Mouse (Mus musculus): ENCODE measurements around the gene Tle1. TPM values are rescaled to one million over a fixed set of nuclear protein-coding genes. Genes with fewer than 3 reads are reported as not detected.
A peak's percentile ranks its signal among the peaks of the same experiment; 100 is the strongest.

Gene Tle1
- total and polyA plus RNA-seq, 3 experiments = 8.2 to 9.5 (median 8.8) TPM

- no peak overlapping the region for H3K4me3 ChIP-seq
- H3K79me2 ChIP-seq (replicated peaks; ENCODE audit: control insufficient read depth, insufficient read depth, low read length) = no peaks in the 10 kb centered on the region
- intact Hi-C loops (cut with DNase I) = no loop called here
- no peak overlapping the region for H3K9ac ChIP-seq (ENCODE audit: low read depth, low read length)
- H3K36me3 ChIP-seq (ENCODE audit: control insufficient read depth, insufficient read depth, low read length) = no peaks in the 10 kb centered on the region; the same call in 1 of the 2 replicates
- 63% methylated on average over 2 of the region's 2 CpGs for WGBS
- peaks cover 2% of the 10 kb centered on the region; the same call in 1 of the 2 replicates for H3K27me3 ChIP-seq (ENCODE audit: control insufficient read depth, insufficient read depth, low read length)
- H3K4me1 ChIP-seq (ENCODE audit: control insufficient read depth, insufficient read depth, low read length) = no peaks in the 10 kb centered on the region; the same call in 1 of the 2 replicates
- no peak overlapping the region for H3K27ac ChIP-seq
- TF ChIP-seq CTCF (IDR thresholded peaks at IDR 0.05) (no peak), POLR2A (IDR thresholded peaks at IDR 0.05; ENCODE audit: insufficient read depth, low read depth, low read length) (no peak), EP300 (IDR thresholded peaks at IDR 0.05; ENCODE audit: insufficient read depth, low read depth, low read length) (no peak)
- DNase-seq = no peak
Observed at GRCm38 (mm10) chr4:72167761-72168229, 32.9 kb downstream of the Tle1 start.

- Histone ChIP-seq H3K27ac (no peak overlapping the region), H3K79me2 (replicated peaks; ENCODE audit: control insufficient read depth, insufficient read depth, low read length) (no peaks in the 10 kb centered on the region), H3K9ac (ENCODE audit: low read depth, low read length) (no peak overlapping the region), H3K27me3 (ENCODE audit: control insufficient read depth, insufficient read depth, low read length) (peaks cover 2% of the 10 kb centered on the region; the same call in 1 of the 2 replicates), H3K4me3 (no peak overlapping the region), H3K4me1 (ENCODE audit: control insufficient read depth, insufficient read depth, low read length) (no peaks in the 10 kb centered on the region; the same call in 1 of the 2 replicates), H3K36me3 (ENCODE audit: control insufficient read depth, insufficient read depth, low read length) (no peaks in the 10 kb centered on the region; the same call in 1 of the 2 replicates)
- intact Hi-C loops (cut with DNase I) = no loop called here
- DNase-seq = no peak
- TF ChIP-seq EP300 (IDR thresholded peaks at IDR 0.05; ENCODE audit: insufficient read depth, low read depth, low read length) = no peak
- TF ChIP-seq POLR2A (IDR thresholded peaks at IDR 0.05; ENCODE audit: insufficient read depth, low read depth, low read length) = no peak
- TF ChIP-seq CTCF (IDR thresholded peaks at IDR 0.05) = no peak
- 95% methylated on average over 3 of the region's 3 CpGs for WGBS
Observed at GRCm38 (mm10) chr4:72167171-72167570, 33.5 kb downstream of the Tle1 start.

GRCm38 (mm10) chr4:72166561-72166960, 34.2 kb downstream of the Tle1 start:
- no peak overlapping the region for H3K9ac ChIP-seq (ENCODE audit: low read depth, low read length)
- H3K4me1 ChIP-seq (ENCODE audit: control insufficient read depth, insufficient read depth, low read length) = no peaks in the 10 kb centered on the region; the same call in 1 of the 2 replicates
- H3K27ac ChIP-seq = no peak overlapping the region
- peaks cover 2% of the 10 kb centered on the region; the same call in 1 of the 2 replicates for H3K27me3 ChIP-seq (ENCODE audit: control insufficient read depth, insufficient read depth, low read length)
- no peak for DNase-seq
- no peaks in the 10 kb centered on the region; the same call in none of the 2 replicates for H3K36me3 ChIP-seq (ENCODE audit: control insufficient read depth, insufficient read depth, low read length)
- no peaks in the 10 kb centered on the region for H3K79me2 ChIP-seq (replicated peaks; ENCODE audit: control insufficient read depth, insufficient read depth, low read length)
- intact Hi-C loops (cut with DNase I) = no loop called here
- H3K4me3 ChIP-seq = no peak overlapping the region
- TF ChIP-seq POLR2A (IDR thresholded peaks at IDR 0.05; ENCODE audit: insufficient read depth, low read depth, low read length) (no peak), CTCF (IDR thresholded peaks at IDR 0.05) (no peak)
- WGBS = 95% methylated on average over 2 of the region's 2 CpGs

- whole genome bisulfite sequencing = 96% methylated on average over 9 of the region's 9 CpGs
- Histone ChIP-seq H3K9ac (ENCODE audit: low read depth, low read length) (no peak overlapping the region), H3K79me2 (replicated peaks; ENCODE audit: control insufficient read depth, insufficient read depth, low read length) (no peaks in the 10 kb centered on the region), H3K4me3 (no peak overlapping the region), H3K36me3 (ENCODE audit: control insufficient read depth, insufficient read depth, low read length) (no peaks in the 10 kb centered on the region; the same call in none of the 2 replicates), H3K4me1 (ENCODE audit: control insufficient read depth, insufficient read depth, low read length) (no peaks in the 10 kb centered on the region; the same call in 1 of the 2 replicates), H3K27me3 (ENCODE audit: control insufficient read depth, insufficient read depth, low read length) (peaks cover 2% of the 10 kb centered on the region; the same call in 1 of the 2 replicates), H3K27ac (no peak overlapping the region)
- intact Hi-C loops (cut with DNase I) = no loop called here
- TF ChIP-seq CTCF (IDR thresholded peaks at IDR 0.05) (no peak), POLR2A (IDR thresholded peaks at IDR 0.05; ENCODE audit: insufficient read depth, low read depth, low read length) (no peak), EP300 (IDR thresholded peaks at IDR 0.05; ENCODE audit: insufficient read depth, low read depth, low read length) (no peak)
- DNase-seq = peak in 1 of 2 experiments; percentile 5
Observed at GRCm38 (mm10) chr4:72165765-72166164, 35.0 kb downstream of the Tle1 start.

- H3K79me2 ChIP-seq (replicated peaks; ENCODE audit: control insufficient read depth, insufficient read depth, low read length) = no peaks in the 10 kb centered on the region
- no peaks in the 10 kb centered on the region for H3K27me3 ChIP-seq (ENCODE audit: control insufficient read depth, insufficient read depth, low read length)
- no peak for DNase-seq
- 92% methylated on average over 4 of the region's 4 CpGs for WGBS
- intact Hi-C loops (cut with DNase I) = no loop called here
- H3K27ac ChIP-seq = no peak overlapping the region
- H3K4me1 ChIP-seq (ENCODE audit: control insufficient read depth, insufficient read depth, low read length) = no peaks in the 10 kb centered on the region
- H3K9ac ChIP-seq (ENCODE audit: low read depth, low read length) = no peak overlapping the region
- H3K36me3 ChIP-seq (ENCODE audit: control insufficient read depth, insufficient read depth, low read length) = no peaks in the 10 kb centered on the region; the same call in none of the 2 replicates
- TF ChIP-seq CTCF (IDR thresholded peaks at IDR 0.05) (no peak), EP300 (IDR thresholded peaks at IDR 0.05; ENCODE audit: insufficient read depth, low read depth, low read length) (no peak)
- H3K4me3 ChIP-seq = no peak overlapping the region
Observed at GRCm38 (mm10) chr4:72162445-72163218, 38.1 kb downstream of the Tle1 start.

- no peak overlapping the region for H3K27ac ChIP-seq
- H3K27me3 ChIP-seq (ENCODE audit: control insufficient read depth, insufficient read depth, low read length) = no peaks in the 10 kb centered on the region
- TF ChIP-seq POLR2A (IDR thresholded peaks at IDR 0.05; ENCODE audit: insufficient read depth, low read depth, low read length) (no peak), CTCF (IDR thresholded peaks at IDR 0.05) (no peak), EP300 (IDR thresholded peaks at IDR 0.05; ENCODE audit: insufficient read depth, low read depth, low read length) (no peak)
- no peaks in the 10 kb centered on the region; the same call in 1 of the 2 replicates for H3K36me3 ChIP-seq (ENCODE audit: control insufficient read depth, insufficient read depth, low read length)
- H3K4me3 ChIP-seq = no peak overlapping the region
- DNase-seq = no peak
- no peaks in the 10 kb centered on the region for H3K4me1 ChIP-seq (ENCODE audit: control insufficient read depth, insufficient read depth, low read length)
- no peak overlapping the region for H3K9ac ChIP-seq (ENCODE audit: low read depth, low read length)
- intact Hi-C loops (cut with DNase I) = no loop called here
- H3K79me2 ChIP-seq (replicated peaks; ENCODE audit: control insufficient read depth, insufficient read depth, low read length) = no peaks in the 10 kb centered on the region
- 92% methylated on average over 14 of the region's 14 CpGs for WGBS
Observed at GRCm38 (mm10) chr4:72160102-72160511, 40.6 kb downstream of the Tle1 start.

Data from heart, adult 2 months (tissue).